In the genomic region with DNA sequence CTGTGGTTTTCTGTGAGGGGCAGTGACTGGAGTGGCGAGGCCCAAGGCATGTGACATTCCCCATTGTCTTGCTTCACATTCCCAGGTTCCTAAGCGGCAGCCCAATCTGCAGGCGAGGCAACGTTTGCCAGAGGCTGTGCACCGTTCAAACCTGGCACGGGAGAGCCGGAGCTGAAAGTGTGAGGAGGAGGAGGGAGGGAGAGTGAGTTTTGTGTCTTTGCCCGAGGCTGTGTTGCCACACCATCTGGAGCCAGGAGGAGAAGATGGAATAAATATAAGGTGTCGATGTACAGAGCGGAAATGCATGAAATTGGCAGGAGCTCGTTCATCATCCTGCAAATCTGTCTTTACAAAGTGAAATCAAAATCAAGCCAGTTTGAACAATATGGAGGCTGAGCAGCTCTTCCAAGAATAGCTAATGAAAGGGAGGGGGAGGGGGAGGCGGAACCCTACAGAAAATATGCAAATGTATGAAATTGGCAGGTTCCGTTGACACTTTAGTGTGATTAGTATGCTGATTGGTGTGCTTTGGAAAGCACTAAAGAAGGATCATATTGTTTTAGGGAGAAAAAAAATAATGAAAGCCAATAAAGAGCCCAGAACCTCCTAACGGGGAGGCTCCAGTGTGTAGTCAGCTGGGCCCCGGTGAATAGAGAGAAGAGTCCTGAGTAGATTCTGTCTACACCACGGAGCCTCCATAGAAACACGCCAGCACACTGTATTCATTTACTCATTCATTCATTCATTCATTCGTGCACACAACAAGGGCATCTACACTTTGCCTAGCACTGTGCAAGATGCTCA, we compare ENCODE assay signal across 1 mouse cellular context.
TF ChIP-seq lines count a peak whose summit lies in the region.

No protein-coding gene starts in this region.

TF ChIP-seq in CH12.LX, 34 proteins besides CTCF, POLR2A, EP300 and RAD21 (continued from another document):
- TF ChIP-seq JUN (IDR thresholded peaks at IDR 0.05; ENCODE audit: insufficient read depth, low read depth, low read length): no peak
